Mouse (Mus musculus) liver, embryonic 11.5 days (tissue): ENCODE measurements around the gene Sart1. TPM values are rescaled to one million over a fixed set of nuclear protein-coding genes. Genes with fewer than 3 reads are reported as not detected.
A peak's percentile ranks its signal among the peaks of the same experiment; 100 is the strongest.

ENCODE experiments used
- ATAC-seq: fragments of 200-750 bp; cut with Nextera tagmentation; replicated peaks from 2 replicates; pipeline ENCODE4 v1.8.0; 2017; ENCODE audit warnings: moderate number of reproducible peaks, mild to moderate bottlenecking, moderate TSS enrichment, moderate library complexity; ENCODE audit not compliant: low FRiP score
- DNase-seq: peaks from one replicate; pipeline ENCODE4 v3.0.0-alpha.2; 2017; ENCODE audit warnings: low spot score
- H3K27ac ChIP-seq: fragments of 300-500 bp; sonication (generic); 2 replicates; pipeline ENCODE4 v1.5.1; 2014; ENCODE audit warnings: mild to moderate bottlenecking, low read depth, low read length, control low read depth
- H3K27me3 ChIP-seq: fragments of 300-500 bp; sonication (generic); replicated peaks from 2 replicates; pipeline ENCODE4 v1.6.1; 2014; ENCODE audit warnings: low read length, mixed read lengths; ENCODE audit not compliant: control insufficient read depth, insufficient read depth
- H3K36me3 ChIP-seq: fragments of 300-500 bp; sonication (generic); 2 replicates; pipeline ENCODE4 v1.6.1; 2014; ENCODE audit warnings: mild to moderate bottlenecking, low read length, moderate library complexity, mixed read lengths; ENCODE audit not compliant: control insufficient read depth, insufficient read depth
- H3K4me1 ChIP-seq: fragments of 300-500 bp; sonication (generic); replicated peaks from 2 replicates; pipeline ENCODE4 v1.6.1; 2014; ENCODE audit warnings: low read length, mixed read lengths; ENCODE audit not compliant: control insufficient read depth, insufficient read depth
- H3K4me2 ChIP-seq: fragments of 300-500 bp; sonication (generic); 2 replicates; pipeline ENCODE4 v1.6.1; 2014; ENCODE audit warnings: mild to moderate bottlenecking, control low read depth, moderate library complexity
- H3K4me3 ChIP-seq: fragments of 300-500 bp; sonication (generic); 2 replicates; pipeline ENCODE4 v1.5.1; 2014; ENCODE audit warnings: low read depth, low read length, control low read depth
- H3K9ac ChIP-seq: fragments of 300-500 bp; sonication (generic); 2 replicates; pipeline ENCODE4 v1.6.1; 2014; ENCODE audit warnings: low read depth, low read length, control low read depth
- H3K9me3 ChIP-seq: fragments of 300-500 bp; sonication (generic); 2 replicates; pipeline ENCODE4 v1.6.1; 2016; ENCODE audit warnings: low read length, inconsistent platforms, mixed read lengths; ENCODE audit not compliant: control insufficient read depth
- WGBS: fragments of 180-500 bp; shearing (Covaris S2); extraction: QIAGEN DNeasy Blood & Tissue Kit; methylation state at CpG from one replicate; pipeline ENCODE4 v1.1.7; 2014; 5-methylcytosine and 5-hydroxymethylcytosine counted together
- polyA plus RNA-seq: library from polyadenylated mRNA; unstranded; fragments of >200 nt; fragmentation: Nextera tagmentation; extraction: Ambion mirVana; gene quantifications from 2 replicates; pipeline ENCODE4 v1.2.1, GENCODE M21; 2014

The Sart1 gene
- polyA plus RNA-seq, 1 experiment from 2014 or later: 73.3 TPM

- Histone ChIP-seq H3K9ac (no peak overlapping the region), H3K27ac (no peak overlapping the region), H3K4me3 (no peak overlapping the region), H3K27me3 (no peaks in the 10 kb centered on the region), H3K4me2 (no peak overlapping the region), H3K4me1 (peaks cover 10% of the 10 kb centered on the region), H3K36me3 (no peaks in the 10 kb centered on the region), H3K9me3 (no peaks in the 10 kb centered on the region)
- DNase-seq (no peak), ATAC-seq (no peak)
- 79% methylated on average over 4 of the region's 4 CpGs for WGBS
Observed at GRCm38 (mm10) chr19:5392892-5393291, 4.4 kb upstream of the Sart1 start.

DNA sequence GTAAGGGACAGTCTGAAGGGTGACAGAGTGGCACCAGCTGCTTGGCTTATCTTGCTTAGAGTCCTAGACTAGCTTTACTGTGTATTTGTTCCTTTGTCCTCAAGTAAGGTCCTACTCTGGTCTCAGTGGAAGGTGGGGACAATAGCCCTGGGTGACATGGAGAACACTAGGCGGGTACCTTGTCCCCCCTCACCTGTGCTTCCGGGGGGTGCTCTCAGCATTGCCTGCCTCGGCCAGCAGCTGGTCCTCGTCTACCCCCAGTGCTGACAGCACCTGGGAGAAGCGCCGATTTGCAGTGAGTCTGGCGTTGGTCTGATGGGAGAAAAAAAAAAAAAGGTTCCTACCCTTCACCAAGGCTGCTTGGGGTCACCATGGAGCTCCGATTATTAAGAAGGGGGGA is 1.9 kb upstream of the Sart1 start:
- no peaks in the 10 kb centered on the region for H3K27me3 ChIP-seq
- peaks cover 23% of the 10 kb centered on the region for H3K4me1 ChIP-seq
- peaks cover 8% of the 10 kb centered on the region for H3K36me3 ChIP-seq
- DNase-seq (no peak), ATAC-seq (no peak)
- peak overlapping the region; percentile 100 for H3K4me3 ChIP-seq
- H3K27ac ChIP-seq: peak overlapping the region; percentile 86
- H3K4me2 ChIP-seq: peak overlapping the region; percentile 97
- H3K9me3 ChIP-seq: no peaks in the 10 kb centered on the region
- 73% methylated on average over 8 of the region's 8 CpGs for WGBS
- H3K9ac ChIP-seq: peak overlapping the region; percentile 98

GRCm38 (mm10) chr19:5389647-5390046 is 1.1 kb upstream of the Sart1 start:
- Histone ChIP-seq H3K4me1 (peaks cover 23% of the 10 kb centered on the region), H3K36me3 (peaks cover 16% of the 10 kb centered on the region), H3K27me3 (no peaks in the 10 kb centered on the region), H3K27ac (peak overlapping the region; percentile 86), H3K4me3 (peak overlapping the region; percentile 100), H3K4me2 (peak overlapping the region; percentile 97), H3K9ac (peak overlapping the region; percentile 98), H3K9me3 (no peaks in the 10 kb centered on the region)
- ATAC-seq: peak; percentile 56
- DNase-seq: peak; percentile 76
- 12% methylated on average over 12 of the region's 12 CpGs for WGBS

GRCm38 (mm10) chr19:5388011-5388441 is 477 bp downstream of the Sart1 start:
- Histone ChIP-seq H3K27ac (peak overlapping the region; percentile 86), H3K9ac (peak overlapping the region; percentile 98), H3K36me3 (peaks cover 31% of the 10 kb centered on the region), H3K27me3 (no peaks in the 10 kb centered on the region), H3K9me3 (no peaks in the 10 kb centered on the region), H3K4me2 (peak overlapping the region; percentile 97), H3K4me1 (peaks cover 23% of the 10 kb centered on the region), H3K4me3 (peak overlapping the region; percentile 100)
- WGBS: under 1% methylated on average over 43 of the region's 43 CpGs
- DNase-seq (peak; percentile 59), ATAC-seq (peak; percentile 53)

DNA sequence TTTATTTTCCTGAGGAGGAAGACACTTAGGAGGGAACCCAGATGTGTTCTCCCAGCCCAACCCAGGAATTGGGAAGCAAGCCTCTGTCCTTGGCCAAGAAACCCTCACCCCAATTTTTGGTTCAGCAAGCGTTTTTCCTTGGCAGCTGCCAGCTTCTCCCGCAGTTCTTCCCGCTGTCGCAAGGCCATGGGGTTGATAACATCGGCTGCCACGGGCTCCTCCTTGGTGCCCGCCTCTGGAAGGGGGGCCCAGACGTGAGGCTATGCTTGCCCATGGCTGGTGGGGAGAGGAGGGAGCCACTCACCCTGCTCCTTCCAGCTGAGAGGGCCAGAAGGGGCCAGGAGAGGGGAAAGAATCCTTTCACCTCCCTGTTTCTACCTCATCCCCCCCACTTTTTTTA is 3.8 kb downstream of the Sart1 start:
- 93% methylated on average over 8 of the region's 8 CpGs for WGBS
- Histone ChIP-seq H3K4me3 (no peak overlapping the region), H3K9me3 (no peaks in the 10 kb centered on the region), H3K27ac (no peak overlapping the region), H3K36me3 (peaks cover 59% of the 10 kb centered on the region), H3K9ac (no peak overlapping the region), H3K4me2 (no peak overlapping the region), H3K4me1 (peaks cover 14% of the 10 kb centered on the region), H3K27me3 (no peaks in the 10 kb centered on the region)
- no peak for DNase-seq
- ATAC-seq: no peak

GRCm38 (mm10) chr19:5383326-5383725 is 5.2 kb downstream of the Sart1 start:
- Histone ChIP-seq H3K4me1 (peaks cover 14% of the 10 kb centered on the region), H3K9ac (no peak overlapping the region), H3K9me3 (no peaks in the 10 kb centered on the region), H3K27ac (no peak overlapping the region), H3K4me2 (no peak overlapping the region), H3K27me3 (no peaks in the 10 kb centered on the region), H3K4me3 (no peak overlapping the region), H3K36me3 (peaks cover 71% of the 10 kb centered on the region)
- ATAC-seq (no peak), DNase-seq (no peak)
- 92% methylated on average over 12 of the region's 12 CpGs for WGBS

- no peak overlapping the region for H3K27ac ChIP-seq
- DNase-seq: no peak
- no peak overlapping the region for H3K4me2 ChIP-seq
- no peaks in the 10 kb centered on the region for H3K27me3 ChIP-seq
- H3K4me3 ChIP-seq: no peak overlapping the region
- 84% methylated on average over 1 of the region's 1 CpGs for WGBS
- H3K4me1 ChIP-seq: no peaks in the 10 kb centered on the region
- no peak for ATAC-seq
- H3K9ac ChIP-seq: no peak overlapping the region
- H3K36me3 ChIP-seq: peaks cover 42% of the 10 kb centered on the region
- no peaks in the 10 kb centered on the region for H3K9me3 ChIP-seq
Observed at GRCm38 (mm10) chr19:5377446-5377845, 11.1 kb downstream of the Sart1 start.

- peaks cover 41% of the 10 kb centered on the region for H3K36me3 ChIP-seq
- no peak for ATAC-seq
Observed at GRCm38 (mm10) chr19:5374748-5375147, 13.8 kb downstream of the Sart1 start.

GRCm38 (mm10) chr19:5374177-5374576 is 14.3 kb downstream of the Sart1 start:
- Histone ChIP-seq H3K9me3 (no peaks in the 10 kb centered on the region), H3K27me3 (no peaks in the 10 kb centered on the region), H3K27ac (no peak overlapping the region), H3K4me1 (no peaks in the 10 kb centered on the region), H3K9ac (no peak overlapping the region), H3K4me2 (no peak overlapping the region), H3K4me3 (no peak overlapping the region), H3K36me3 (peaks cover 41% of the 10 kb centered on the region)
- WGBS: 79% methylated on average over 4 of the region's 4 CpGs
- DNase-seq: no peak
- ATAC-seq: no peak

More at GRCm38 (mm10) chr19:5374748-5375147, 13.8 kb downstream of the Sart1 start:
- DNase-seq: no peak
- no peak overlapping the region for H3K27ac ChIP-seq
- H3K4me1 ChIP-seq: no peaks in the 10 kb centered on the region
- no peaks in the 10 kb centered on the region for H3K27me3 ChIP-seq
- no peaks in the 10 kb centered on the region for H3K9me3 ChIP-seq
- no peak overlapping the region for H3K9ac ChIP-seq
- no peak overlapping the region for H3K4me2 ChIP-seq
- WGBS: 71% methylated on average over 4 of the region's 4 CpGs
- H3K4me3 ChIP-seq: no peak overlapping the region
